Mouse (Mus musculus): Measurements from ENCODE around the gene Trmt112. TPM values are rescaled to one million over a fixed set of nuclear protein-coding genes. Genes with fewer than 3 reads are reported as not detected.

Trmt112 gene
- total RNA-seq, 2 experiments from 2014 or later = 34.4 to 36.5 TPM

Small RNA genes within 50 kb of the gene (microRNA-seq; reads per million reads assigned to microRNA genes)
- gene Mir6990 = 7.7 to 9.4 reads per million in 2 experiments

Other genes with a start within 250 kb of the Trmt112 start
- gene Rps6ka4, start 69.1 kb upstream of the Trmt112 start, total RNA-seq (2021) = 10 to 100 TPM; 30.4 to 32.8 TPM
- 1 to 10 TPM; 2.6 to 3.4 TPM for gene Ccdc88b, start 51.5 kb upstream of the Trmt112 start, total RNA-seq (2021)
- gene Prdx5, start 408 bp downstream of the Trmt112 start, total RNA-seq (2021) = 100 to 1,000 TPM; 354 to 355 TPM
- gene Esrra, start 12.1 kb downstream of the Trmt112 start, total RNA-seq (2021) = 10 to 100 TPM; 56.0 to 60.9 TPM
- 10 to 100 TPM; 23.0 to 28.8 TPM for gene Catsperz, start 15.7 kb downstream of the Trmt112 start, total RNA-seq (2021)
- gene Kcnk4, start 24.8 kb downstream of the Trmt112 start, total RNA-seq (2021) = 10 to 100 TPM; 44.9 to 50.4 TPM
- gene Bad, start 32.2 kb downstream of the Trmt112 start, total RNA-seq (2021) = 10 to 100 TPM; 35.2 to 36.0 TPM
- gene Gpr137, start 32.8 kb downstream of the Trmt112 start, total RNA-seq (2021) = 10 to 100 TPM; 91.5 to 92.3 TPM
- gene Ppp1r14b, start 65.3 kb downstream of the Trmt112 start, total RNA-seq (2021) = 10 to 100 TPM; 55.4 to 71.5 TPM
- 10 to 100 TPM; 13.4 to 13.6 TPM for gene Plcb3, start 66.8 kb downstream of the Trmt112 start, total RNA-seq (2021)
- gene Fkbp2, start 70.8 kb downstream of the Trmt112 start, total RNA-seq (2021) = 10 to 100 TPM; 69.4 to 78.8 TPM
- gene Vegfb, start 78.0 kb downstream of the Trmt112 start, total RNA-seq (2021) = 10 to 100 TPM; 64.3 to 75.4 TPM
- gene Dnajc4, start 82.9 kb downstream of the Trmt112 start, total RNA-seq (2021) = 10 to 100 TPM; 21.1 to 21.2 TPM
- 10 to 100 TPM in 1 of 2 experiments, 1 to 10 TPM in 1; 8.7 to 10.1 TPM for gene Nudt22, start 86.4 kb downstream of the Trmt112 start, total RNA-seq (2021)
- gene Trpt1, start 86.4 kb downstream of the Trmt112 start, total RNA-seq (2021) = 10 to 100 TPM; 19.1 to 20.7 TPM
- gene Fermt3, start 109.8 kb downstream of the Trmt112 start, total RNA-seq (2021) = 1 to 10 TPM; 4.5 to 4.6 TPM
- 100 to 1,000 TPM; 155 to 165 TPM for gene Stip1, start 130.3 kb downstream of the Trmt112 start, total RNA-seq (2021)
- gene Macrod1, start 147.1 kb downstream of the Trmt112 start, total RNA-seq (2021) = 10 to 100 TPM in 1 of 2 experiments, 1 to 10 TPM in 1; 8.4 to 11.3 TPM
- gene Flrt1, start 196.0 kb downstream of the Trmt112 start, total RNA-seq (2021) = 10 to 100 TPM; 33.0 to 35.2 TPM